Mouse (Mus musculus): ENCODE results near the gene Hmga1b.
A peak's percentile ranks its signal among the peaks of the same experiment; 100 is the strongest.
"Not testable (repeated sequence)": the region's sequence is repeated elsewhere in the genome, so short reads cannot be mapped to it uniquely, and the experiment has no call there.

The Hmga1b gene

DNA sequence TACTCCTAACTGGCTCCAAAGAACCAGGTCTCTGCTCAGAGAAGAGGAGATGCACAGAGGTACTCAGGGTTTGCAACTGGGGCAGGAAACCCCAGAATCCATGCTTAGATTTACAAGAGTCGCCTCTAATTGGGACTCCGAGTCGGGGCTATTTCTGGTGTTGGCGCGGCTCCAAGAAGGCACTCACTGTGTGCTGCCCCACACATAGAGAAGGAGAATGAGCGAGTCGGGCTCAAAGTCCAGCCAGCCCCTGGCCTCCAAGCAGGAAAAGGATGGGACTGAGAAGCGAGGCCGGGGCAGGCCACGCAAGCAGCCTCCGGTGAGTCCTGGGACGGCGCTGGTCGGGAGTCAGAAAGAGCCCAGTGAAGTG is at the start of gene Hmga1b:
Gene Hmga1b (plus strand): TSS at position 123 of the 370 bp plus-strand sequence.
- not testable (repeated sequence) for DNase-seq

DNA sequence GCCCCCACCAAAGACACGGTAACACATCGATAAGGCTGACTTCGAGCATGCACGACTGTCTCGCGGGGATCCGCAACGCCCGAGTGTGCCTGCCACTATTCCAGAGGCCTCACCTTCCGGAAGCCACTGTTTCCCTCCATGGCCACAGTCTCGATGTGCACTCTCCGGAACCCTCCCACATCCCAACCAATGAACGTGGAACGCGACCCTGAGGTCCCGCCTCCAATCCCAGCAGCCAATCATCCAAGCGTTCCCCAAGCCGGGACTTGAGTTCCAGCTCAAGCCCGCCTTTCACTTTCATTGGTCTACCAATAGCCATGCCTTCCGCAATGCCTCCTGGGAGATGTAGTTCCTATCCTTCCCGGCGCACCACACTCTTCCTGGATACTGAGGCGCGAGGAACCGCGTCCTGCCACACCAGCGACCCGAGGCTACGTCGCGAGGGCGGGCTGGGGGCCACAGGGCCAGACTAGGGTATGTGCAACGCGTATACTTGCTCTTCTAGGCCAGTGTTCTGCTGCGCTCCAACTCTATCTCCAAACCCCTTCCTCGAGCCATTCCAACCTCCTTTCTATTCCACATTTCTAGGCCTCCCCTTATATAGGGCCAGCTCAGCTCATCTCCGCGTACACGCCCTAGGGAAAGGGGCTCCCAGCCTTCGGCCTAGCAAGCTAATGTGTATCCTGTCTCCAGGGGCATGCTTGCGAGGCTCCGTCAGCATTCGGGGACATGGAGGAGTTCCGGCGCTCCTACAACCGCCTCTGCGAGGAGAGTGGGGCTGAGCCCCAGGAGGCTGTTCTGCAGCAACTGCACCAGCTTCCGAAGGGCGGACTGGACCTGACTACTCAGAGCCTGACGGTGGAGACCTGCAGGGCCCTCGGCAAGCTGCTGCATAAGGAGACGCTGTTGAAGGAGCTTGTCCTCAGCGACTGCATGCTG is 48.7 kb upstream of the Hmga1b start, which contains the start of the genes Cenpx and Lrrc45:
Gene Cenpx (minus strand): TSS at position 159 of the 939 bp plus-strand sequence.
Gene Lrrc45 (plus strand): TSS at position 346 of the 939 bp plus-strand sequence.
- DNase-seq, result peak; percentile 97

DNA sequence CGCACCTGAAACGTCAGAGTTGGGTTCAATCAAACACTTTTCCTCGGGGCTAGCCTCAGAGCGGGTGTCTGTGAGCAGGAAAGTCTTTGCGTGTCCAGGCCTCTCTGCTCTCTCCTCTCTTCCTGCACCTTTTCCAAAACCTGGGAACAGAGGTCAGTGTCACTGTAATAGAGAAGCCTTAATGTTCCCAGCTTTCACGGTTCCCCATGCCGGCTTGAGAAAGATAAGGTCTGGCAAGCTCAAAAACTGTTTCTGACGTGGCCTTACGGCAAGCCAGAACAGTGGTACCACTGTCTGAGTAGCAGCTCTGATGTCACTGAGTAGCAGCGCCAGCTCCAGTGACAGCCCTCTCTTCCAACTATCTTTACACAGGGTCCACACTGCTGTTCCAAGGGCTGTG is 48.0 kb upstream of the Hmga1b start:
- no peak for DNase-seq

DNA sequence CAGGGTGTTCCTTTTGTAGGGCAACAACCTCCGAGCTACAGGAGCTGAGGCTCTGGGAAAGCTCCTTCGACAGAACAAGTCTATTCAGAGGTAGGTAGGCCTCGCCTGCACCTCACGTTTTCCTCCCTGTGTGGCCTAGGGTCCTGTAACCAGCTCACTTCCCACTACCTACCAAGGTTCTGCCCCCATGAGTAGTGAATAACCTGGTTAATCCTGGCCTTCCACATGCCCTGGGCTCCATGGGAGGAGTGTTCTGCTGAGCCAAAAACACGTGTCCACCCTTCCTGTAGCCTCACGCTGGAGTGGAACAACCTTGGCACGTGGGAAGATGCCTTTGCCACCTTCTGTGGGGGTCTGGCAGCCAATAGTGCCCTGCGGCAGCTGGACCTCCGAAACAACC is 47.5 kb upstream of the Hmga1b start:
- DNase-seq, result no peak

DNA sequence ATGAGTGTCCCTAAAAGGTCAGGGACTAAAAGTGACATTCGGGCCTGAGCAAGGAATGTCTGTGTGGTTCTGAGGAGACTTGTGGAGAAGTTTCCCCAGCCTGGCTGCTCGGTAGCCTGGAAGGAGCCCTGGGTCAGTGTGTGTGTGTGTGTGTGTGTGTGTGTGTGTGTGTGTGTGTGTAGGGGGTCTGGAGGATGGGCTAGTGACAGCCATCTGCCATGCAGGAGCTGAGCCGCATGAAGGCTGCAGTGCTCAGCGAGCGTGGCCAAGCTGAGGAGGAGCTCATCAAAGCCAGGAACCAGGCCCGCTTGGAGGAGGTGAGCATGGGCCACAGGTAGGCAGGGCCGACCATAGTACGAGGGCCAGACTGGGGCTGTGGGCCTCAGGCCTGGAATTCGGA is 43.4 kb upstream of the Hmga1b start:
- no peak for DNase-seq

DNA sequence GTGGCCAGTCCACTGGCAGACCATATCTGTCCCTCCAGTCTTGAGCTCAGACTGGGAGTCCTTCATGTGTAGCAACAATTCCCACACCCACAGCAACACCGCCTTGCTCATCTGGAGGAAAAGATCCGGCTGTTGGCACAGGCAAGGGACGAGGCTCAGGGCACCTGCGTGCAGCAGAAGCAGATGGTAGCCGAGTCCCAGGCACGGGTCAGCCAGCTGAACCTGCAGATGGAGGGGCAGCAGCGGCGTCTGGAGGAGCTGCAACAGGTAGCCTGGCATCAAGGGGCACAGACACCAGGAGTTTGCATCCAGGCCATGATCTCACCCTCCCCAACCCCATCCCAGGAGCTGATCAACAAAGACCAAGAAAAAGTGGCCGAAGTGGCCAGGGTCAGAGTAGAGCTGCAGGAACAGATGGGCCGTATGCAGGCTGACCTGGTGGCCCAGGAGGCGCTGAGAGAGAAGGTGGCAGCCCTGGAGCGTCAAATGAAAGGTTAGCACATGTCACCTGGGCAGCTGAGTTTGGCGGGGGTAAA is 42.7 kb upstream of the Hmga1b start:
- no peak for DNase-seq

DNA sequence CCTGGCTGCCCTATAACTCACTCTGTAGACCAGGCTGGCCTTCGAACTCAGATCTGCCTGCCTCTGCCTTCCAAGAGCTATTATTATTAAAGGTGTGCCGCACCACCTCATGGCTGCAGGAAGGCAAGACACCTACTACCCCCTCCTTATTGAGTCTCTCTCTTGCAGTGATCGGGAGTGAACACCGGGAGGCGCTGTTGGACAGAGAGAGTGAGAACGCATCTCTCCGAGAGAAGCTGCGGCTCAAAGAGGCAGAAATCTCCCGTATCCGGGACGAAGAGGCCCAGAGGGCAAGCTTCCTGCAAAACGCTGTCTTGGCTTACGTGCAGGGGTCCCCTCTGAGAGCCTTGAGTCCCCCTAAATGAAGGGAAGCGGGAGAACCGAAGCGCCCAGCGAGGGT is 42.1 kb upstream of the Hmga1b start:
- DNase-seq, result peak; percentile 92

DNA sequence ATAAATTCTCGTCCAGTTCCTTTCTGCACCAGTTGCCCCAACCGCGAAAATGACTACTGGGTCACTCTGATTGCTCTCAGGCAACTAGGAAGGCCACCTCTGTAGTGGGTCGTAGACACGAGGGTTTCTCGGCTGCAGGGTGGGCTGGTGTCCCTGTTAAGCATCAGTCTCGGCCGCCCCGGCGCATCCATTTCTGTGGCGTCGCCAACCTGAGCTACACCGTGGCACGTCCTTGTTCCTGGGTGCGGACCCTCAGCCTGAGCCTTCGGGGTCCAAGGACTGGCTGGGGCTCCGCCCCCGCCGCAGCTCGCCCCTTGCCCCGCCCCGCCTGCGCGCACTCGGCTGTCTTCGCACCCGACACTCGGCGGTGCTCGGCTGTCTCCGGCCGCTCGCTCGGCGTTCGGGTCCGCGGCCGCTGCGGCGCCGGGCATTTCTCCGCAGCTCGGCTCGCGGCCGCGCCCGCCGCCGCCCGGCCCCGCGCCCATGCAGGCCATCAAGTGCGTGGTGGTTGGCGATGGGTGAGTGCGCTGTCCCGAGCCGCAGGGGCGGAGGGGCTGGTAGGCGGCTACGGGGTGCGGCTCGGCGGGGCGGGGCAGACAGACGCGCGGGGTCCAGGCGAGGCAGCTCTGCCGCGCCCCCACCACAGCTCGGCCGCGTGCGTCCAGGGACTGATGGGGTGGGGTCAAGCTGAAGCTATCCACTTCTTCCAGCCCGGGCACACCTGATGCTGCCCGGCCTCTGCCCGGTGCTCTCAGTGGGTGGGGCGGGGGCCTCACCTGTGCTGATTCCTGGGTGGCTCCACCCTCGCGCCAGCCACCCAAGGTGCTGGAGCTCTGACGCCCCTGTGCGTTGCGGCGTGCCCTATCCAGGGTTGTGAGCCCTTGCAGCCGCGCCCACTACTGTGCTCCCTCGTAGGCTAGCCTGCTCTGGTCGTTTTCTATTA is 41.2 kb upstream of the Hmga1b start, which contains the start of gene Rac3:
Gene Rac3 (plus strand): TSS at position 347 of the 943 bp plus-strand sequence.
- peak; percentile 63 for DNase-seq

DNA sequence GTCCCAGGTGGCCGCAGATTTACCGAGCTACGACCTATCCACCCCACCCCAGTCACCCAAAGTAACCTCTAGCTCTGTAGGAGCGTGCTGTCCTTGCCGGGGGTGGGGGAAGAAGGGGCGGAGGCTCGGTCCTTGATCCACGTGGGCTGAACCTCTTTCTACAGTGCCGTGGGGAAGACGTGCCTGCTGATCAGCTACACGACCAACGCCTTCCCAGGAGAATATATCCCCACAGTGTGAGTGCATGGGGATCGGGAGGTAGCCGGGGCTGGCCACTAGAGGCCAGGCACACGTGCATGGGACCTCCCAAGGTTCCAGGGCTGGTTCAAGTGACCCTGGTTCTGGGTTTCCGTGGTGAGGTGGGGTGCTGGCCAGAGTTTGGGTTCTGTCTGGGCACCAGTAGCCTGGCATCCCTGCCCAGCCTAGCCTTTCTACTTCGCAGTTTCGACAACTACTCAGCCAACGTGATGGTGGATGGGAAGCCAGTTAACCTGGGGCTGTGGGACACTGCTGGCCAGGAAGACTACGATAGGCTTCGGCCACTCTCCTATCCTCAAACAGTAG is 40.4 kb upstream of the Hmga1b start:
- no peak for DNase-seq

DNA sequence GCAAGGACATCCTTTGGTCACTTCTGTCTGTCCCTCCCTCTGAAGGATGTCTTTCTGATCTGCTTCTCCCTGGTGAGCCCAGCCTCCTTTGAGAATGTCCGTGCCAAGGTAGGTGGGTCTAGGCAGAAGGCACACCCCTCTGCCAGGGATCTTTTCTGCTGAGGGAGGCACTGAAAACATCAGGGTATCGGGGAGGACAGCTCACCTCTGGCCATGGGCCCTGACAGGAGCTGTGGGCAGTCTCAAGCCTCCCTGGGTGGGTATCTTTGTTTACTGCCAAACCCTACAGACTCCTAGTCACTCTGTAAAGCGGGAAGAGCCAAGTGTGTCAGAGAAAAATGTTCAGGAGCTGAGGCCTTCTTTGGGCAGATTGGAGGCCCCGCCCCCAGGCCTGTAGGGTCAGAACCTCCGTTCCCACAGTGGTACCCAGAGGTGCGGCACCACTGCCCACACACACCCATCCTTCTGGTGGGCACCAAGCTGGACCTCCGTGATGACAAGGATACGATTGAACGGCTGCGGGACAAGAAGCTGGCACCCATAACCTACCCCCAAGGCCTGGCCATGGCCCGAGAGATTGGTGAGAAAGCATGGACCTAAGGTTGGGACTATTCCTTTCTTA is 39.7 kb upstream of the Hmga1b start:
- no peak for DNase-seq

DNA sequence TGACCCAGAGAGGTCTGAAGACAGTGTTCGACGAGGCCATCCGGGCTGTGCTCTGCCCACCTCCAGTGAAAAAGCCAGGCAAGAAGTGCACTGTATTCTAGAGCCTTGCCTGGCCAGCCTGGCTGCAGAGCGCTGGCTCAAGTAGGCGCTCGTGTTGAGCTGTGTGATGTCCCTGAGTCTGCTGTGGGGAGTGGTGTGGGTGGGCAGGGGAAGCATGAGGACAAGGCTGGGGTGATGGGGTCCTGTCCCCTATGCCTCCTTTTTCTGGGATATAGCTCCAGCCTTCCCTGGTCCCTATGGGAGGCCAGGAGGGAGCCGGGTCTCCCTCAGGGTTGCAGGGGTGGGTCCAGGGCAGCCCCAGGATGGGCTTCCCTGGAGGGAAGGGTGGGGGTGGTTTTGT is 39.1 kb upstream of the Hmga1b start:
- DNase-seq, result no peak

DNA sequence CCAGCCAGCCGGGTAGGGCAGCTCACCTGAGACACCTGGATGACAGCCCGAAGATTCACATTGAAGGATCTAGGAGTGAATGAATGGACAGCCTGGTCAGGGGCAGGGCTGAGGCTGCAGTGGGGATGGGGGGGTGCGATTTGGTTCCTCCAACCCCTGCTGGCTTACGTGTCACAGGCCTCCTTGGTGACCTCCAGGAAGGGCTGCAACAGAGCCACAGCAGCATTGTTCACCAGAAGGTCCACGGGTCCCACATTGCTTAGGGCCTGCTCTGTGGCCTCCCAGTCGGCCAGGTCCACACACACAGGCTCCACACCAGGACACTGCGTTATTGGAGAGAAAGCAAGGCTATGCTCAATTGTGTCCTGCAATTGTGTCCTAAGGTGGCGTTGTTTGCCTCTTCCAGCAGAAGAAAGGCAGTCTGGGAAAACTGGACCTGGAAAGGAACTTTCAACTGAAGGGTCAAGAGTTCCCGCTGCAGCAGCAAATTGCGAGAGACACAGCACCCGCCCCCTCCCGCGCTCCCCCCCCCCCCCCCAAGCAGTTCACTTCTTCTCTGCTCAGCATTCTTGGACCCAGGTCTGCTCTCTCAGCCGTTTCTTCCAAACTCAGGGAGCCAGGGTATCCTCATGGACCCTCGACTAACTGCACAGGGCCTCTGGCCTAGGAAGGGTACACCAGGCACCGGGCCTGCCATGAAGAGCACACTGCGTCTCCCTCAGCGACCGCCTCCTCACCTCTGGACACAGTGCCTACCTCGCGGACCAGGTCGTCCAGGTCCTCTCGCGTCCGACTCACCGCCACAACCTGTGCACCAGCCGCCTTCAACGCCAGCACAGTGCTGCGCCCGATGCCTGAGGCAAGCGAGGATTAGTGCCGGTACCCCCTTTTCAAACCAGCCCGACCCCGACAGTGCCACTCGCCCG is 36.1 kb upstream of the Hmga1b start:
- DNase-seq, result no peak

DNA sequence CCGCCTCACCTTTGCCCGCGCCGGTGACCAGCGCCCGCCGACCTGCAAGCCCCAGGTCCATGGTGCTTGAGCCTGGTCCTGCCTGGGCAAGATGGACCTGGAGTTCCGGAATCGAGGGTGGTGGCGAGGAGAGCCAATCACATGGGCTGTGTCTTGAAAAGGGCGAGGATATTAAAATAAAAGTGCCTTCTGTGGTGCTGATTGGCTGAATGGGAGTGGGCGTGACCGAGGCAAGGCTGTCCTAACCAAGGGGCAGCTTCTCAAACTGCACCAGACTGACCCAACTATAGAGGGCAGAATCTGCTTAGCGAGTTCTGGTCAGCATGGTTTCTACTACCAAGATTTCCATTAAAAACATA is 35.4 kb upstream of the Hmga1b start, which contains the start of gene Dcxr:
Gene Dcxr (minus strand): TSS at position 113 of the 359 bp plus-strand sequence.
- peak; percentile 24 for DNase-seq

DNA sequence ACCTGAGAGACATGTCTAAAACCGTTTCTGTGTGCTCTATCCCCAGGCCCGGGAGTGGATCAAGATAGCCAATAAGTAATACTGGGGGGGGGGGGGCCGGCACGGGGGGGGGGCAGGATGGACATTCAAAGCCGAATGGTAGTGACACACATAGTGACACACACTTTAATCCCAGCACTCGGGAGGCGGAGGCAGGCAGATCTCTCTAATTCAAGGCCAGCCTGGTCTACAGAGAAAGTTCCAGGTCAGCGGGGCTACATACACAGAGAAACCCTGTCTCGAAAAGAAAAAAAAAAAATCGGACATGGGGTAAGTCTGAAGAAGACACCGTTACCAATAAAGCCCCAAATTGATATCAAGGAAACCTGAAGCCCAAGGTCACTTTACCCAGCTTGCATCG is 35.0 kb upstream of the Hmga1b start:
- no peak for DNase-seq

DNA sequence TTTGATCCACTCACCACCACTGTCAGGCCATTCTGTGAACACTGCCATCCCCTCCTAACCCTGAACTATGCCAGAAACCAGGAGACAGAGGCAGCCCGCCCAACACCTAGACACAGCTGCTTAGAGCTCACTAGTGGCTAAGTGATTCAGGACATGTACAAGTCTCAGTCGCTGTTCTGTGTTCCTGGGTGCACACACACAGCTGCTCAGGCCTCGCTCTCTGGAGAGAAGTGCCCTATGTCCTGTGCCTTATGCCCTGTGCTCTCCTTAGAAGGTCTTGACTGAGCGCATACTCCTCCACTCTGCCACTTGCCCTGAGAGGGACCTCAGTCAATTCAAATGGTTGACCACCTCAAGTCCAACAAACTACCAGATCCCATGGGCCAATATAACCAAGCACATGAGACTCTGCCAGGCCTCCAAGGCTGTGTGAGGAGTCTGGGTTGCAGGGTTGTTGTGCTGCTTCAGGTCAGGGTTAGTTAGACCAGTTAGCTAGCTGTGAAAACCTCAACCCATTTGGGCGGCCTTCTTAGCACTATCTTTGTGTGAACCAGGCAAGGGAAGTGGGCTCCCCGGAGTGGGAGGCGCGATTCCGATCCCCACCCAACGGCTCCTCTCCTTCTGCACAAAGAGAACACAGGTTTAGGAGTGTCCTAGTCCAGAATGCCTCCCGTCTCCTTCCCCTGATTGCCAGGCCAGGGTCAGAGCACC is 33.9 kb upstream of the Hmga1b start:
- DNase-seq, result no peak

DNA sequence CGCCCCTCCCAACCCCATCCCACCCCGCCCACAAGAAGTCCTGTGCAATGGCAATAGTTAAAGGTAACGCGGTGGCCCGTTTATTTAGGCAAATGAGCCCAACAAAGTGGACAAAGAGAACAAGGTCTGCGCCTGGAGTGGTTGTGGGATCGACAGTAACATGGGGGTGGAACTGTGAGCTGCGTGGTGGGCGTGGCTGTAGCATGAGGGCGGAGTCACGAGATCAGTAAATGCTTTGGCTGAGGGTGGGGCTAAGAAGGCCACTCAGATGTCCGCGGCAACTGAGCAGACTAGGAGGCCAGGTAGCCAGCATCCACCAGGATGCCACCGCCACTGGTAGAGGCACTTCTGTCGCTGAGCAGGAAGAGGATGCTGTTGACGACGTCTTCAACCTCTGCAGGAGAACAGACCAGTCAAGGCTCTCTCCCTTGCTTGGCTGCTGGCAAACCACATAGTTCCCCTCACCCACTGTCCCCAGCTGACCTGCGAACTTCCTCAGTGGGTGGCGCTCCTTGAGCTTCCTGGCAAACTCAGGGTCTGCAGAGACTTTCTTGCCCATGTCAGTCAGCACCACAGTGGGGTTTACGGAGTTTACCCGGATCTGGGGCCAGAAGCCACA is 33.1 kb upstream of the Hmga1b start:
- not testable (repeated sequence) for DNase-seq

DNA sequence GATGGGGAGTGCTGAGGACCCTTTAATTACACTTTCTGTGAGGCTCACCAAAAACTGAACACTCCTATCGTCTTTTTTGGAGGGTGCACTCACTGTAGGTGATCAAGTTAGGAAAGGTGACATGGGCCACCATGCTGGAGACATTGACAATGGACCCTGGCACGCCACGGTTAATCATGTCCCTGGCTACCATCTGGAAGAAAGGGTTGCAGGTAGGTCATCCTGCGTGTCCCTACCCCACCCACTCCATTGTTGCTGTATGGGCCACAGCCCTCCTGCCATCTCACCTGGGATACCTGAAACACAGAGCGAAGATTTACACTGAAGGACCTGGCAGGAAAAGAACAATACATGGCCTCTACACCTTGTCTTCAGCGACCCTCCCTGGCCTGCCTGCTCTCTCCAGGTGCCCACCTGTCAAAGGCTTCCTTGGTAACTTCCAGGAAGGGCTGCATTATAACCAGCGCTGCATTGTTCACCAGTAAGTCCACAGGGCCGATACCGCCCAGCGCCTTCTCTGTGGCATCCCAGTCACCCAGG is 32.2 kb upstream of the Hmga1b start:
- DNase-seq, result no peak

DNA sequence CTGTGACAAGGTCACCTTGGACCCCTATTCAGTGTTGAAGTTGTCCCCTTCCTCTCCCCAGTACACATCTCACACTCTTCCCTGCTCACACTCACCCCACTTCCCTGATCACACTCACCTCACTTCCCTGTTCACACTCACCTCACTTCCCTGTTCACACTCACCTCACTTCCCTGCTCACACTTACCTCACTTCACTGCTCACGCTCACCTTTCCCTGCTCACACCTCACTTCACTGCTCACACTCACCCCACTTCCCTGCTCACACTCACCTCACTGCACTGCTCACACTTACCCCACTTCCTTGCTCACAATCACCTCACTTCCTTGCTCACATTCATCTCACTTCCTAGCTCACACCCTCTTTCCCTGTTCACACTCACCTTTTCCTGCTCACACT is 31.2 kb upstream of the Hmga1b start:
- no peak for DNase-seq

DNA sequence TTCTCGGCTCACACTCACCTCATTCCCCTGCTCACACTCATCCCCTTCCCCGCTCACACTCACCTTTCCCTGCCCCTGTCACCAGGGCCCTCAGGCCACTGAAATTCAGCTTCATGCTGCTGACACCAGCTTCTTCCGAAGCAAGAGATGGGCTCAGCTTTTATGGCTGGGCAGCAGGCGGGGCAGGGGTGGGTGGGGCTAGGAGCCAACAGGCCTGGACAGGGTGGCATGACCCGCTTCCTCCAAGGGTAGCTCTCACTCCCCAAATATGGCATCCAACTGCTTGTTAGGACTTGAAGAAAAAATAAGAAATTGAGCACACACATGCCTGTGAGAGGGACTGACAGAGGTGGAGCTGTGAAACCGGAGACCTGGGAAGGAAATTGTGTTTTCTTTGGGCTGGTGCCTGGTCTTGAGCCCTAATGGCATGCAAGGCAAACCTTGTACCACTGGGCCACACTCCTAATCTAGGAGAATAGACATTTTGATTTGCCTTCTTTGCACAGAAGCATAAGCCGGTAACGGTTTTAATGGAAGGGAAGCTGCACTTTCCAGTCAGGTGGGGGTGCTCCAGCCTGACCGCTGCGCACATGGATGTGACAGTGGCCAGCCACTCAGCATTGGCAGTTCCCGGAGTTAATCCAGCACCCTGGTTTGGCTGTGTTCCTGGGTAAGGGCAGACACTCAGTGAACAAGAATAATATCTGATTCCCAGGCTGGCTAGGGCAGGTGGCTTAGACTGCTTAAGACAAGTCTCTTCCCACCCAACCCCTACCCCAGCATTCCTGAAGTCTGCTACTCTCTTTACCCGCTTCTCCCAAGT is 30.5 kb upstream of the Hmga1b start, which contains the start of gene Cbr2:
Gene Cbr2 (minus strand): TSS at position 257 of the 823 bp plus-strand sequence.
- DNase-seq, result no peak
